Mouse (Mus musculus) limb, embryonic 12.5 days (tissue): ENCODE measurements around the gene Snrnp70. TPM values are rescaled to one million over a fixed set of nuclear protein-coding genes. Genes with fewer than 3 reads are reported as not detected.

Experiments used
- ATAC-seq: fragments of 200-750 bp; cut with Nextera tagmentation; 2 replicates; pipeline ENCODE4 v1.8.0; 2017; ENCODE audit warnings: low read depth, moderate TSS enrichment; ENCODE audit not compliant: insufficient number of reproducible peaks, insufficient read depth, low FRiP score, low TSS enrichment
- H3K27ac ChIP-seq: fragments of 300-500 bp; sonication (generic); 2 replicates; pipeline ENCODE4 v1.5.1; 2016; ENCODE audit warnings: mild to moderate bottlenecking, moderate library complexity
- H3K27me3 ChIP-seq: fragments of 300-500 bp; sonication (generic); 2 replicates; pipeline ENCODE4 v1.6.1; 2016; ENCODE audit warnings: mild to moderate bottlenecking, moderate library complexity
- H3K36me3 ChIP-seq: fragments of 300-500 bp; sonication (generic); 2 replicates; pipeline ENCODE4 v1.6.1; 2016; ENCODE audit warnings: mild to moderate bottlenecking, moderate library complexity
- H3K4me1 ChIP-seq: fragments of 300-500 bp; sonication (generic); replicated peaks from 2 replicates; pipeline ENCODE4 v1.6.1; 2016
- H3K4me2 ChIP-seq: fragments of 300-500 bp; sonication (generic); 2 replicates; pipeline ENCODE4 v1.6.1; 2016; ENCODE audit warnings: mild to moderate bottlenecking, moderate library complexity
- H3K4me3 ChIP-seq: fragments of 300-500 bp; sonication (generic); replicated peaks from 2 replicates; pipeline ENCODE4 v1.5.1; 2016; ENCODE audit warnings: mild to moderate bottlenecking
- H3K9ac ChIP-seq: fragments of 300-500 bp; sonication (generic); replicated peaks from 2 replicates; pipeline ENCODE4 v1.6.1; 2016; ENCODE audit warnings: mild to moderate bottlenecking, moderate library complexity
- H3K9me3 ChIP-seq: fragments of 300-500 bp; sonication (generic); 2 replicates; pipeline ENCODE4 v1.6.1; 2016; ENCODE audit warnings: mild to moderate bottlenecking, moderate library complexity
- WGBS: fragments of 180-500 bp; shearing (Covaris S2); methylation state at CpG from one replicate; pipeline ENCODE4 v1.1.7; 2016; 5-methylcytosine and 5-hydroxymethylcytosine counted together
- polyA plus RNA-seq: library from polyadenylated mRNA; unstranded; fragments of >200 nt; fragmentation: Nextera tagmentation; extraction: Ambion mirVana; gene quantifications from 2 replicates; pipeline ENCODE4 v1.2.1, GENCODE M21; 2016

The Snrnp70 gene
- polyA plus RNA-seq, 1 experiment from 2014 or later, result 341 TPM

DNA sequence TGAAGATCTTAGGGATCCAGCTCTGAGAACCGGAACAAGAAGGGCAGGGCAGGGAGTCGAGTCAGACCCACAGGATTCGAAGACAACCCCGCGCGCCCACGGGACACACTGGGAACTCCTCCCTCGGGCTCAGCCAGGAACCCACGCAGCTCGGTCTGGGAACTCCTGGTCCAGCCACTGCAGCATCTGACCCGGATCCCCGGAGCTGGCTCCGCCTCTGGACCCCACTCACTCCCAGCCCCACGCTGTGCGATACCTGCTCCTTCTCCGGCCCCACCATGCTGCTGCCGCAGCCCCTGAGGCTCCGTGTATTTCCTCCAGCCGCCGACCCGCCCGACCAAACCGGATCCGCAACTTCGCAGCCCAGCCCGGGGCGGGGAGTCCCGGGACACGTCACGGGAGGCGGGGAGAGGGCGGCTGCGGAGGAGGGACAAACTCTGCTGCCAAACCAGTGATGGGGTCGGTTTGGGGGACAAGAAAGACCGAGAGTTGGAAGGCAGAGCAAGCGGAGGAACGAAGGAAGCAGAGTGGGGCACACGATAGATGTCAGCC, 62.0 kb downstream of the Snrnp70 start, which contains the start of gene Trpm4:
Gene Trpm4, minus strand, starts transcription at position 350 of the 552 bp plus-strand sequence.
- Histone ChIP-seq H3K4me1 (peaks cover 39% of the 10 kb centered on the region), H3K4me2 (peak within 1 kb of the TSS; percentile 78), H3K27ac (peak within 1 kb of the TSS; percentile 87), H3K27me3 (peaks cover 18% of the 10 kb centered on the region), H3K4me3 (peak within 1 kb of the TSS; percentile 67), H3K9me3 (no peaks in the 10 kb centered on the region), H3K36me3 (no peaks in the 10 kb centered on the region), H3K9ac (peak within 1 kb of the TSS; percentile 69)
- under 1% methylated on average over 38 of the region's 38 CpGs for WGBS
- ATAC-seq, result peak; percentile 60

GRCm38 (mm10) chr7:45332685-45333425, 62.7 kb downstream of the Snrnp70 start:
- peaks cover 12% of the 10 kb centered on the region for H3K27me3 ChIP-seq
- H3K4me2 ChIP-seq, result peak overlapping the region; percentile 78
- peaks cover 32% of the 10 kb centered on the region for H3K4me1 ChIP-seq
- 4% methylated on average over 22 of the region's 22 CpGs for WGBS
- H3K9me3 ChIP-seq, result no peaks in the 10 kb centered on the region
- peak; percentile 48 for ATAC-seq
- peak overlapping the region; percentile 69 for H3K9ac ChIP-seq
- H3K27ac ChIP-seq, result peak overlapping the region; percentile 87
- no peaks in the 10 kb centered on the region for H3K36me3 ChIP-seq
- H3K4me3 ChIP-seq, result peak overlapping the region; percentile 67

- H3K4me1 ChIP-seq, result peaks cover 28% of the 10 kb centered on the region
- ATAC-seq, result no peak
- H3K27me3 ChIP-seq, result 0 out of 2 replicates have a peak, but pooled peaks cover under 1% of the 10 kb centered on the region
- H3K9ac ChIP-seq, result no peak overlapping the region
- H3K36me3 ChIP-seq, result peaks cover 11% of the 10 kb centered on the region
- H3K9me3 ChIP-seq, result no peaks in the 10 kb centered on the region
- WGBS, result 78% methylated on average over 6 of the region's 6 CpGs
- no peak overlapping the region for H3K4me2 ChIP-seq
- no peak overlapping the region for H3K4me3 ChIP-seq
- H3K27ac ChIP-seq, result no peak overlapping the region
Measured at GRCm38 (mm10) chr7:45331502-45331901, 64.0 kb downstream of the Snrnp70 start.

DNA sequence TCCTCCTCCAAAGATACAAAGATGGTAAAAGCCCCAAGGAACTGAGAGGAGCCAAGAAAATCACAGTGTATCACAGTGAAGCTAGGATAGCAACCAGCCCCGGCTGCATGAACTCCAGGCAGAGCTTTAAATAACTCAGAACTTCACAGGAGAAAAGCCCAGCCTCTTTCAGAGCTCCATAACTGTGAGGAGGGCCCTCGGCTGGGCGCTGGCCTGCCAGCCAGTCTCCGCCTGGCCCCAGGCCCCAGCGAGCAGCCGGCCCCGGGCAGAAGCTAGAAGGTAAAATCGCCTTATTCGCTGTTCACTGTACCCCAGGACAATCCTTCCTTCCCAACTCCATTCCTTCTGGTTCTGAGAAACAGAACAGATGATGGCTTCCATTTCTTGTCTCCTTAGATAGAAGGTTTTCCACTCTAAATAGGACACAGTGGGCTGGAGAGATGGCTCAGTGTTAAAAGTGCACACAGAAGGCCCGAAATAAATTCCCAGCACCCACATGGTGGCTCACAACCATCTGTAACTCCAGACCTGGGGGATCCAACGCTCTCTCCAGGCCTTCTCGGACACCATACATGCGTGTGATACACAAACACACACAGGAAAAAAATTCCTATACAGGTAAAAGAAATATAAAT, 66.6 kb downstream of the Snrnp70 start:
- WGBS, result 76% methylated on average over 13 of the region's 13 CpGs

More for the DNA sequence above, 66.6 kb downstream of the Snrnp70 start:
- H3K9ac ChIP-seq, result no peak overlapping the region
- H3K9me3 ChIP-seq, result 0 out of 2 replicates have a peak, but pooled peaks cover 7% of the 10 kb centered on the region
- H3K4me3 ChIP-seq, result no peak overlapping the region
- H3K27ac ChIP-seq, result no peak overlapping the region
- H3K36me3 ChIP-seq, result peaks cover 26% of the 10 kb centered on the region
- no peak overlapping the region for H3K4me2 ChIP-seq
- no peaks in the 10 kb centered on the region for H3K27me3 ChIP-seq
- no peak for ATAC-seq
- peaks cover 14% of the 10 kb centered on the region for H3K4me1 ChIP-seq

Other genes starting within 250 kb of the Snrnp70 start
- gene Pih1d1, start 241.4 kb downstream of the Snrnp70 start, polyA plus RNA-seq, result 91.8 and 93.0 TPM in 2 replicates
- gene Aldh16a1, start 241.2 kb downstream of the Snrnp70 start, polyA plus RNA-seq, result 51.4 and 53.8 TPM in 2 replicates
- 0.17 and 0.25 TPM in 2 replicates for gene Slc17a7, start 231.8 kb downstream of the Snrnp70 start, polyA plus RNA-seq
- gene Gfy, start 216.2 kb downstream of the Snrnp70 start, polyA plus RNA-seq, result not detected in 2 replicates
- gene Pth2, start 214.7 kb downstream of the Snrnp70 start, polyA plus RNA-seq, result not detected in 2 replicates
- gene Ccdc155, start 190.8 kb downstream of the Snrnp70 start, polyA plus RNA-seq, result 1.0 and 1.7 TPM in 2 replicates
- 0.80 and 1.2 TPM in 2 replicates for gene Dkkl1, start 183.6 kb downstream of the Snrnp70 start, polyA plus RNA-seq
- 316 and 326 TPM in 2 replicates for gene Tead2, start 180.0 kb downstream of the Snrnp70 start, polyA plus RNA-seq
- 1.6 TPM in 2 replicates for gene Cd37, start 156.6 kb downstream of the Snrnp70 start, polyA plus RNA-seq
- gene Slc6a16, start 154.7 kb downstream of the Snrnp70 start, polyA plus RNA-seq, result 0.18 and 0.42 TPM in 2 replicates
- gene Slc6a21, start 118.2 kb downstream of the Snrnp70 start, polyA plus RNA-seq, result not detected in 2 replicates
- gene Trpm4, start 62.0 kb downstream of the Snrnp70 start, polyA plus RNA-seq, result 14.0 and 16.1 TPM in 2 replicates
- gene Hrc, start 60.5 kb downstream of the Snrnp70 start, polyA plus RNA-seq, result 1.8 and 1.9 TPM in 2 replicates
- gene Ppfia3, start 28.7 kb downstream of the Snrnp70 start, polyA plus RNA-seq, result 6.4 and 8.4 TPM in 2 replicates
- 1.4 and 1.8 TPM in 2 replicates for gene Lin7b, start 25.2 kb downstream of the Snrnp70 start, polyA plus RNA-seq
- 0.13 and 0.18 TPM in 2 replicates for gene Kcna7, start 9.9 kb upstream of the Snrnp70 start, polyA plus RNA-seq
- 3.9 and 5.6 TPM in 2 replicates for gene Ntf5, start 18.0 kb upstream of the Snrnp70 start, polyA plus RNA-seq
- 0.33 TPM in 1 of 2 replicates, not detected in the other for gene Lhb, start 25.1 kb upstream of the Snrnp70 start, polyA plus RNA-seq
- gene Gys1, start 39.1 kb upstream of the Snrnp70 start, polyA plus RNA-seq, result 45.2 and 46.2 TPM in 2 replicates
- gene Ruvbl2, start 42.4 kb upstream of the Snrnp70 start, polyA plus RNA-seq, result 155 and 156 TPM in 2 replicates
- 4,887 and 4,953 TPM in 2 replicates for gene Ftl1, start 64.1 kb upstream of the Snrnp70 start, polyA plus RNA-seq
- gene Bax, start 71.2 kb upstream of the Snrnp70 start, polyA plus RNA-seq, result 224 and 230 TPM in 2 replicates
- 1.4 TPM in 2 replicates for gene Tulp2, start 86.1 kb upstream of the Snrnp70 start, polyA plus RNA-seq
- not detected in 2 replicates for gene Gm45808, start 91.1 kb upstream of the Snrnp70 start, polyA plus RNA-seq
- gene Dhdh, start 93.1 kb upstream of the Snrnp70 start, polyA plus RNA-seq, result 3.2 and 3.3 TPM in 2 replicates
- gene Nucb1, start 114.7 kb upstream of the Snrnp70 start, polyA plus RNA-seq, result 149 and 160 TPM in 2 replicates
- 26.0 and 27.1 TPM in 2 replicates for gene Ppp1r15a, start 130.5 kb upstream of the Snrnp70 start, polyA plus RNA-seq
- gene Plekha4, start 130.6 kb upstream of the Snrnp70 start, polyA plus RNA-seq, result 1.4 TPM in 2 replicates
- gene Hsd17b14, start 159.2 kb upstream of the Snrnp70 start, polyA plus RNA-seq, result 0.55 and 1.1 TPM in 2 replicates
- 50.4 and 56.5 TPM in 2 replicates for gene Bcat2, start 174.4 kb upstream of the Snrnp70 start, polyA plus RNA-seq
- not detected in 2 replicates for gene Fgf21, start 219.7 kb upstream of the Snrnp70 start, polyA plus RNA-seq
- not detected in 2 replicates for gene Fut1, start 221.5 kb upstream of the Snrnp70 start, polyA plus RNA-seq
- gene Izumo1, start 226.1 kb upstream of the Snrnp70 start, polyA plus RNA-seq, result 0.13 and 0.17 TPM in 2 replicates
- 11.7 and 13.4 TPM in 2 replicates for gene Rasip1, start 231.7 kb upstream of the Snrnp70 start, polyA plus RNA-seq
- 5.7 and 5.9 TPM in 2 replicates for gene Mamstr, start 244.2 kb upstream of the Snrnp70 start, polyA plus RNA-seq